Mouse (Mus musculus) lung, embryonic 14.5 days (tissue): ENCODE measurements around the gene Gak. TPM values are rescaled to one million over a fixed set of nuclear protein-coding genes. Genes with fewer than 3 reads are reported as not detected.
A peak's percentile ranks its signal among the peaks of the same experiment; 100 is the strongest.

Experiments used
- ATAC-seq: fragments of 200-750 bp; cut with Nextera tagmentation; 2 replicates; pipeline ENCODE4 v1.8.0; 2017; ENCODE audit warnings: mild to moderate bottlenecking, moderate TSS enrichment, moderate library complexity; ENCODE audit not compliant: insufficient read depth
- DNase-seq: peaks from one replicate; pipeline ENCODE4 v3.0.0-alpha.2; 2015
- H3K27ac ChIP-seq: fragments of 300-500 bp; sonication (generic); 2 replicates; pipeline ENCODE4 v1.5.1; 2014; ENCODE audit warnings: low read depth, mild to moderate bottlenecking, moderate library complexity
- H3K27me3 ChIP-seq: fragments of 300-500 bp; sonication (generic); 2 replicates; pipeline ENCODE4 v1.6.1; 2014; ENCODE audit warnings: low read length, control low read depth; ENCODE audit not compliant: insufficient read depth
- H3K36me3 ChIP-seq: fragments of 300-500 bp; sonication (generic); 2 replicates; pipeline ENCODE4 v1.6.1; 2014; ENCODE audit warnings: control low read depth; ENCODE audit not compliant: insufficient read depth
- H3K4me1 ChIP-seq: fragments of 300-500 bp; sonication (generic); 2 replicates; pipeline ENCODE4 v1.6.1; 2014; ENCODE audit warnings: antibody characterized with exemption, control low read depth; ENCODE audit not compliant: insufficient read depth
- H3K4me2 ChIP-seq: fragments of 300-500 bp; sonication (generic); 2 replicates; pipeline ENCODE4 v1.6.1; 2014; ENCODE audit warnings: mild to moderate bottlenecking
- H3K4me3 ChIP-seq: fragments of 300-500 bp; sonication (generic); 2 replicates; pipeline ENCODE4 v1.5.1; 2014; ENCODE audit warnings: low read depth, low read length
- H3K9ac ChIP-seq: fragments of 300-500 bp; sonication (generic); 2 replicates; pipeline ENCODE4 v1.6.1; 2014
- H3K9me3 ChIP-seq: fragments of 300-500 bp; sonication (generic); 2 replicates; pipeline ENCODE4 v1.6.1; 2016; ENCODE audit warnings: low read depth, low read length, control low read depth
- CTCF ChIP-seq: IDR thresholded peaks from 2 replicates; pipeline ENCODE4 v1.5.1; 2016; ENCODE audit warnings: antibody characterized with exemption, low read depth
- WGBS: fragments of 180-500 bp; shearing (Covaris S2); extraction: QIAGEN DNeasy Blood & Tissue Kit; methylation state at CpG from one replicate; pipeline ENCODE4 v1.1.7; 2014; 5-methylcytosine and 5-hydroxymethylcytosine counted together
- polyA plus RNA-seq: library from polyadenylated mRNA; unstranded; fragments of >200 nt; fragmentation: Nextera tagmentation; extraction: Ambion mirVana; gene quantifications from 2 replicates; pipeline ENCODE4 v1.2.1, GENCODE M21; 2014

Gak gene
- polyA plus RNA-seq, 1 experiment from 2014 or later, result 52.1 TPM

DNA sequence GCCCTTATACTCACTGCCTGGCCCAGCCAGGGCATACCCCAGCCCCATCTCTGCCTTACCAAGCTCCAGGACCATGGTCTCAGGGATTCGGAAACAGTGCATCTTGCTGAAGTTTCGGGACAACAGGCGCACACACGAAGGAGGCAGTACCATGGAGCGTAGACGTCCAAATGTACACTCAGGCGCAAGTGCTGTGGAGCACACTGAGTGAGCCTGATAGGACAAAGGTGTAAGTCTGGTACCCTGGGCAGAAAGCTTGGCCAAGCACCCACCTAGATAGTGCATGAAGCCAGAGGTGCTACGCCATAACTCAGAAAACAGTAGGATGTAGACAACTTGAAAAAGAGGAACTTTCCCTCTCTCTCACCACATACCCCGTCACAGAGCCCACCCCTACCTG lies 25.8 kb upstream of the Gak start:
- DNase-seq, result no peak
- H3K27me3 ChIP-seq, result no peaks in the 10 kb centered on the region
- no peaks in the 10 kb centered on the region for H3K9me3 ChIP-seq
- no peak overlapping the region for H3K4me3 ChIP-seq
- no peaks in the 10 kb centered on the region for H3K4me1 ChIP-seq
- H3K36me3 ChIP-seq, result peaks cover 72% of the 10 kb centered on the region
- no peak for ATAC-seq
- TF ChIP-seq CTCF, result no peak
- H3K4me2 ChIP-seq, result no peak overlapping the region
- no peak overlapping the region for H3K9ac ChIP-seq
- H3K27ac ChIP-seq, result no peak overlapping the region
- WGBS, result 92% methylated on average over 9 of the region's 9 CpGs

DNA sequence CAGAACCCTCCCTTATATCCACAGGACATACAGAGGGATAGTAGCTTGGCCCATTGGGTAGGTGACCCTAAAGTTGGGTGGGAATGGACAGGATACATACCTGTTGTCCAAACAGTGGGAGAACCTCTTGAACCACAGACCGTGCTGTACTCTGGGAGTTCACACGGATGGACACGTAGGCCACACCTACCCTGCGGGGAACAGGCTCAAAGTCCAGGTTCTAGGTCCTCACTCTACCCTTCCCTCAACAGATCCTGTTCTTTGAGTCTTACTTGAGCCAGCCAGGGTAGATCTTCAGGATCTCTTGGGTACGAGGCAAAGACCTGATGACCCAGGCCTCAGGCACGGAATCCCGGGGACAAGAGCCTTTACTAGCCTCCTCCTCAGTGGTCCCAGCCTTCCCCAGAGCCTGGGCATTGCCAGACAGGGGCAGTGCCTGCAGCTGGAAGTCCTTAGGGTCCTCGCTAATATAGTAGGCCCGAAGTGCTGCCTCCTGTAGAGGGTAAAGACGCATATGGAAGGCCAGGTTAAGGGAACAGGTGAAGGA lies 25.0 kb upstream of the Gak start:
- no peaks in the 10 kb centered on the region for H3K4me1 ChIP-seq
- no peak overlapping the region for H3K4me2 ChIP-seq
- H3K27ac ChIP-seq, result no peak overlapping the region
- H3K27me3 ChIP-seq, result no peaks in the 10 kb centered on the region
- peaks cover 80% of the 10 kb centered on the region for H3K36me3 ChIP-seq
- H3K4me3 ChIP-seq, result no peak overlapping the region
- DNase-seq (no peak), ATAC-seq (no peak)
- H3K9ac ChIP-seq, result no peak overlapping the region
- H3K9me3 ChIP-seq, result no peaks in the 10 kb centered on the region
- WGBS, result 92% methylated on average over 10 of the region's 10 CpGs
- TF ChIP-seq CTCF, result no peak

GRCm38 (mm10) chr5:108653341-108653740 lies 23.8 kb upstream of the Gak start:
- H3K9ac ChIP-seq, result no peak overlapping the region
- no peak overlapping the region for H3K4me2 ChIP-seq
- H3K4me1 ChIP-seq, result no peaks in the 10 kb centered on the region
- no peaks in the 10 kb centered on the region for H3K27me3 ChIP-seq
- no peak for DNase-seq
- no peaks in the 10 kb centered on the region for H3K9me3 ChIP-seq
- peaks cover 91% of the 10 kb centered on the region for H3K36me3 ChIP-seq
- no peak for ATAC-seq
- no peak overlapping the region for H3K4me3 ChIP-seq
- no peak for TF ChIP-seq CTCF
- WGBS, result 87% methylated on average over 6 of the region's 6 CpGs
- no peak overlapping the region for H3K27ac ChIP-seq

GRCm38 (mm10) chr5:108651823-108652222 lies 22.3 kb upstream of the Gak start:
- H3K4me3 ChIP-seq, result no peak overlapping the region
- H3K27ac ChIP-seq, result no peak overlapping the region
- H3K9me3 ChIP-seq, result no peaks in the 10 kb centered on the region
- no peaks in the 10 kb centered on the region for H3K27me3 ChIP-seq
- peak; percentile 76 for TF ChIP-seq CTCF
- H3K36me3 ChIP-seq, result peaks cover 87% of the 10 kb centered on the region
- H3K4me2 ChIP-seq, result no peak overlapping the region
- ATAC-seq (peak; percentile 47; the same call in 1 of the 2 replicates), DNase-seq (peak; percentile 81)
- no peaks in the 10 kb centered on the region for H3K4me1 ChIP-seq
- WGBS, result 39% methylated on average over 1 of the region's 1 CpGs
- H3K9ac ChIP-seq, result no peak overlapping the region

- Histone ChIP-seq H3K9me3 (no peaks in the 10 kb centered on the region), H3K4me1 (no peaks in the 10 kb centered on the region), H3K36me3 (peaks cover 88% of the 10 kb centered on the region), H3K9ac (no peak overlapping the region), H3K4me2 (no peak overlapping the region), H3K4me3 (no peak overlapping the region), H3K27ac (no peak overlapping the region), H3K27me3 (no peaks in the 10 kb centered on the region)
- TF ChIP-seq CTCF, result no peak
- 75% methylated on average over 5 of the region's 5 CpGs for WGBS
- ATAC-seq, result no peak
- DNase-seq, result no peak
These were observed 21.7 kb upstream of the Gak start for GRCm38 (mm10) chr5:108651136-108651720.

DNA sequence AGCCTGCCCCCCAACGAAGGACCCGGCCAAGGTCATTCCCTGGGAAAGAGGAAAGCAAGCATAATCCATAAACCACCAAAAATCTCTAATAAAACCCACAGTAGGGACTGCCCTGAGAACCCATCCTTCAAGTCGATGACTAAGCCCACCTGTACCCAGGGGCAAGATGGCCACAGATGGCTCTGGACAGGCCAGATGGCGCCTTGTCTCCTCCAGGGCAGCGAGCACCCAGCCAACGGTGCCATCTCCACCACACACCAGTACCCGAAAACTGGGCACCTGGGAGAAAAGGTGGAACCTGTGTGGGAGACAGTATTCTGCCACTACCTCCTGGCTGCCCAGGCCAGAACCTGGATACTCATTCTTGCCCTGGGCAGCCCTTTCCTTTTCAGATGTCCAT lies 20.8 kb upstream of the Gak start:
- WGBS, result 92% methylated on average over 7 of the region's 7 CpGs
- Histone ChIP-seq H3K4me1 (no peaks in the 10 kb centered on the region), H3K4me2 (no peak overlapping the region), H3K36me3 (peaks cover 87% of the 10 kb centered on the region), H3K4me3 (no peak overlapping the region), H3K9me3 (no peaks in the 10 kb centered on the region), H3K27ac (no peak overlapping the region), H3K27me3 (no peaks in the 10 kb centered on the region), H3K9ac (no peak overlapping the region)
- ATAC-seq (no peak), DNase-seq (no peak)
- no peak for TF ChIP-seq CTCF

GRCm38 (mm10) chr5:108648937-108649576 lies 19.5 kb upstream of the Gak start:
- no peak for DNase-seq
- H3K9ac ChIP-seq, result no peak overlapping the region
- no peak overlapping the region for H3K27ac ChIP-seq
- H3K36me3 ChIP-seq, result peaks cover 82% of the 10 kb centered on the region
- no peak for TF ChIP-seq CTCF
- H3K27me3 ChIP-seq, result no peaks in the 10 kb centered on the region
- H3K4me1 ChIP-seq, result no peaks in the 10 kb centered on the region
- H3K4me2 ChIP-seq, result no peak overlapping the region
- no peaks in the 10 kb centered on the region for H3K9me3 ChIP-seq
- 87% methylated on average over 11 of the region's 11 CpGs for WGBS
- ATAC-seq, result no peak
- no peak overlapping the region for H3K4me3 ChIP-seq
